Mouse (Mus musculus): Measurements from ENCODE around the gene Dpf3. TPM values are rescaled to one million over a fixed set of nuclear protein-coding genes. Genes with fewer than 3 reads are reported as not detected.

Dpf3 gene
- polyA plus RNA-seq, 1 experiment from 2014 or later, result 10.5 TPM

GRCm38 (mm10) chr12:83340960-83341359, 146.6 kb downstream of the Dpf3 start:
- Histone ChIP-seq H3K4me3 (no peak overlapping the region), H3K4me1 (replicated peaks) (peaks cover 31% of the 10 kb centered on the region), H3K36me3 (no peaks in the 10 kb centered on the region), H3K27ac (no peak overlapping the region), H3K9me3 (no peaks in the 10 kb centered on the region), H3K27me3 (ENCODE audit: insufficient read depth, poor library complexity, severe bottlenecking) (no peaks in the 10 kb centered on the region)
- WGBS, result 90% methylated on average over 4 of the region's 4 CpGs
- no peak for DNase-seq (ENCODE audit: low spot score)

GRCm38 (mm10) chr12:83338345-83338744, 149.2 kb downstream of the Dpf3 start:
- 86% methylated on average over 1 of the region's 1 CpGs for WGBS
- H3K27ac ChIP-seq, result peak overlapping the region; percentile 70; the same call in 1 of the 2 replicates
- no peak for DNase-seq (ENCODE audit: low spot score)
- H3K27me3 ChIP-seq (ENCODE audit: insufficient read depth, poor library complexity, severe bottlenecking), result no peaks in the 10 kb centered on the region
- H3K36me3 ChIP-seq, result no peaks in the 10 kb centered on the region
- H3K4me3 ChIP-seq, result no peak overlapping the region
- H3K9me3 ChIP-seq, result no peaks in the 10 kb centered on the region
- H3K4me1 ChIP-seq (replicated peaks), result peaks cover 31% of the 10 kb centered on the region

- no peak for DNase-seq (ENCODE audit: low spot score)
- H3K36me3 ChIP-seq, result no peaks in the 10 kb centered on the region
- 45% methylated on average over 7 of the region's 7 CpGs for WGBS
- H3K9me3 ChIP-seq, result no peaks in the 10 kb centered on the region
- H3K27ac ChIP-seq, result peak overlapping the region; percentile 70; the same call in 1 of the 2 replicates
- peaks cover 28% of the 10 kb centered on the region for H3K4me1 ChIP-seq (replicated peaks)
- no peak overlapping the region for H3K4me3 ChIP-seq
- no peaks in the 10 kb centered on the region for H3K27me3 ChIP-seq (ENCODE audit: insufficient read depth, poor library complexity, severe bottlenecking)
These were observed 149.8 kb downstream of the Dpf3 start for GRCm38 (mm10) chr12:83337776-83338149.

GRCm38 (mm10) chr12:83337077-83337775, 150.3 kb downstream of the Dpf3 start:
- H3K4me3 ChIP-seq, result no peak overlapping the region
- no peaks in the 10 kb centered on the region for H3K27me3 ChIP-seq (ENCODE audit: insufficient read depth, poor library complexity, severe bottlenecking)
- WGBS, result 31% methylated on average over 13 of the region's 13 CpGs
- peak overlapping the region; percentile 66; the same call in 1 of the 2 replicates for H3K27ac ChIP-seq
- H3K4me1 ChIP-seq (replicated peaks), result peaks cover 22% of the 10 kb centered on the region
- H3K36me3 ChIP-seq, result no peaks in the 10 kb centered on the region
- H3K9me3 ChIP-seq, result no peaks in the 10 kb centered on the region
- no peak for DNase-seq (ENCODE audit: low spot score)

GRCm38 (mm10) chr12:83330056-83330455, 157.5 kb downstream of the Dpf3 start:
- DNase-seq (ENCODE audit: low spot score), result no peak
- no peaks in the 10 kb centered on the region for H3K27me3 ChIP-seq (ENCODE audit: insufficient read depth, poor library complexity, severe bottlenecking)
- 86% methylated on average over 7 of the region's 7 CpGs for WGBS
- no peaks in the 10 kb centered on the region for H3K36me3 ChIP-seq
- H3K4me3 ChIP-seq, result no peak overlapping the region
- H3K4me1 ChIP-seq (replicated peaks), result peaks cover 19% of the 10 kb centered on the region
- no peaks in the 10 kb centered on the region for H3K9me3 ChIP-seq
- H3K27ac ChIP-seq, result no peak overlapping the region

GRCm38 (mm10) chr12:83328899-83329298, 158.6 kb downstream of the Dpf3 start:
- Histone ChIP-seq H3K9me3 (no peaks in the 10 kb centered on the region), H3K36me3 (no peaks in the 10 kb centered on the region), H3K27me3 (ENCODE audit: insufficient read depth, poor library complexity, severe bottlenecking) (no peaks in the 10 kb centered on the region), H3K4me1 (replicated peaks) (peaks cover 23% of the 10 kb centered on the region), H3K4me3 (no peak overlapping the region), H3K27ac (0 out of 2 replicates have a peak overlapping the region, but pooled peaks have one; percentile 18)
- DNase-seq (ENCODE audit: low spot score), result no peak
- WGBS, result 84% methylated on average over 13 of the region's 13 CpGs

- no peaks in the 10 kb centered on the region for H3K36me3 ChIP-seq
- H3K27me3 ChIP-seq (ENCODE audit: insufficient read depth, poor library complexity, severe bottlenecking), result no peaks in the 10 kb centered on the region
- no peak overlapping the region for H3K27ac ChIP-seq
- H3K9me3 ChIP-seq, result no peaks in the 10 kb centered on the region
- H3K4me1 ChIP-seq (replicated peaks), result peaks cover 23% of the 10 kb centered on the region
- H3K4me3 ChIP-seq, result no peak overlapping the region
- DNase-seq (ENCODE audit: low spot score), result no peak
- 57% methylated on average over 4 of the region's 4 CpGs for WGBS
These were observed 159.0 kb downstream of the Dpf3 start for GRCm38 (mm10) chr12:83328491-83328890.

- no peak for DNase-seq (ENCODE audit: low spot score)
- Histone ChIP-seq H3K27me3 (ENCODE audit: insufficient read depth, poor library complexity, severe bottlenecking) (no peaks in the 10 kb centered on the region), H3K9me3 (no peaks in the 10 kb centered on the region), H3K4me1 (replicated peaks) (peaks cover 23% of the 10 kb centered on the region), H3K4me3 (no peak overlapping the region), H3K27ac (no peak overlapping the region; the same call in 1 of the 2 replicates), H3K36me3 (no peaks in the 10 kb centered on the region)
- WGBS, result 88% methylated on average over 1 of the region's 1 CpGs
These were observed 160.1 kb downstream of the Dpf3 start for GRCm38 (mm10) chr12:83327451-83327850.

- H3K27me3 ChIP-seq (ENCODE audit: insufficient read depth, poor library complexity, severe bottlenecking), result no peaks in the 10 kb centered on the region
- peaks cover 20% of the 10 kb centered on the region for H3K4me1 ChIP-seq (replicated peaks)
- no peak overlapping the region for H3K27ac ChIP-seq
- H3K9me3 ChIP-seq, result no peaks in the 10 kb centered on the region
- no peaks in the 10 kb centered on the region for H3K36me3 ChIP-seq
- 90% methylated on average over 3 of the region's 3 CpGs for WGBS
- no peak for DNase-seq (ENCODE audit: low spot score)
- no peak overlapping the region for H3K4me3 ChIP-seq
These were observed 166.8 kb downstream of the Dpf3 start for GRCm38 (mm10) chr12:83320725-83321124.

GRCm38 (mm10) chr12:83317646-83318443, 169.7 kb downstream of the Dpf3 start:
- WGBS, result 70% methylated on average over 8 of the region's 8 CpGs
- no peak for DNase-seq (ENCODE audit: low spot score)
- no peak overlapping the region for H3K4me3 ChIP-seq
- H3K4me1 ChIP-seq (replicated peaks), result peaks cover 29% of the 10 kb centered on the region
- H3K27me3 ChIP-seq (ENCODE audit: insufficient read depth, poor library complexity, severe bottlenecking), result peaks cover 8% of the 10 kb centered on the region
- H3K36me3 ChIP-seq, result no peaks in the 10 kb centered on the region
- no peaks in the 10 kb centered on the region for H3K9me3 ChIP-seq
- H3K27ac ChIP-seq, result no peak overlapping the region; the same call in 1 of the 2 replicates

- peaks cover 32% of the 10 kb centered on the region for H3K4me1 ChIP-seq (replicated peaks)
- WGBS, result 78% methylated on average over 7 of the region's 7 CpGs
These were observed 172.8 kb downstream of the Dpf3 start for GRCm38 (mm10) chr12:83314666-83315065.

GRCm38 (mm10) chr12:83312818-83313217, 174.7 kb downstream of the Dpf3 start:
- H3K27ac ChIP-seq, result no peak overlapping the region; the same call in 1 of the 2 replicates
- no peak for DNase-seq (ENCODE audit: low spot score)
- H3K4me1 ChIP-seq (replicated peaks), result peaks cover 46% of the 10 kb centered on the region
- peaks cover 8% of the 10 kb centered on the region for H3K27me3 ChIP-seq (ENCODE audit: insufficient read depth, poor library complexity, severe bottlenecking)
- no peaks in the 10 kb centered on the region for H3K9me3 ChIP-seq
- H3K4me3 ChIP-seq, result no peak overlapping the region
- H3K36me3 ChIP-seq, result no peaks in the 10 kb centered on the region
- 86% methylated on average over 9 of the region's 9 CpGs for WGBS

More at GRCm38 (mm10) chr12:83314666-83315065, 172.8 kb downstream of the Dpf3 start:
- Histone ChIP-seq H3K36me3 (no peaks in the 10 kb centered on the region), H3K4me3 (no peak overlapping the region), H3K9me3 (no peaks in the 10 kb centered on the region), H3K27me3 (ENCODE audit: insufficient read depth, poor library complexity, severe bottlenecking) (peaks cover 8% of the 10 kb centered on the region), H3K27ac (no peak overlapping the region)
- no peak for DNase-seq (ENCODE audit: low spot score)

GRCm38 (mm10) chr12:83310567-83310966, 176.9 kb downstream of the Dpf3 start:
- WGBS, result 74% methylated on average over 11 of the region's 11 CpGs
- no peak for DNase-seq (ENCODE audit: low spot score)
- H3K4me3 ChIP-seq, result no peak overlapping the region
- peaks cover 32% of the 10 kb centered on the region for H3K4me1 ChIP-seq (replicated peaks)
- no peaks in the 10 kb centered on the region for H3K36me3 ChIP-seq
- H3K9me3 ChIP-seq, result no peaks in the 10 kb centered on the region
- H3K27ac ChIP-seq, result no peak overlapping the region
- peaks cover 8% of the 10 kb centered on the region for H3K27me3 ChIP-seq (ENCODE audit: insufficient read depth, poor library complexity, severe bottlenecking)

Data from hindbrain, embryonic 10.5 days (tissue).